Mouse (Mus musculus): ENCODE measurements around the gene Cwc22. TPM values are rescaled to one million over a fixed set of nuclear protein-coding genes. Genes with fewer than 3 reads are reported as not detected.

Gene Cwc22
- polyA plus RNA-seq, 1 experiment: 4.9 TPM

DNA sequence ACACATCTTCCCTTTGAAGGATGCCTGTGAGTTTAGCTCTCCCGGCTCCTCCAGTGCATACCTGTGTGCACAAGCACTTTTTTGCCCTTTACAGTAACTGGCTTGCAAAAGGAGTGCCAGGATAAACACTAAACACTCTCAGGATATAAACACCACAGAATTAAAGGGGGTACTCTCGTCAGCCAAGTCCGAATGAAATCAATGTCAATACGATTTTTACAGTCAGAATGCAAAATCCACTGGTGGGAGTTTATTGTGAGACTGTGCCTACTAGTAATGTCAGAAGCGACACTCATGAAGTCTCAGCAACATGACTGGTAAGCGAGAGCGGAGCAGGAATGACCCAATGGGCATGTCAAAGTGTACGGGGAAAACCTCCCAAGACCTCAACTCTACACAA lies 52.7 kb downstream of the Cwc22 start:
- Histone ChIP-seq H3K9me3 (ENCODE audit: control insufficient read depth, low read length) (peaks cover 3% of the 10 kb centered on the region; the same call in 1 of the 2 replicates), H3K4me3 (replicated peaks) (no peak overlapping the region), H3K4me1 (ENCODE audit: control insufficient read depth) (no peaks in the 10 kb centered on the region), H3K36me3 (ENCODE audit: control insufficient read depth) (peaks cover 58% of the 10 kb centered on the region), H3K27me3 (ENCODE audit: control insufficient read depth) (no peaks in the 10 kb centered on the region)
- no peak; the same call in 2 of the 3 replicates for TF ChIP-seq TAL1 (IDR thresholded peaks at IDR 0.05; ENCODE audit: low read length)
- TF ChIP-seq GATA1 (IDR thresholded peaks at IDR 0.05; ENCODE audit: low read length): no peak

DNA sequence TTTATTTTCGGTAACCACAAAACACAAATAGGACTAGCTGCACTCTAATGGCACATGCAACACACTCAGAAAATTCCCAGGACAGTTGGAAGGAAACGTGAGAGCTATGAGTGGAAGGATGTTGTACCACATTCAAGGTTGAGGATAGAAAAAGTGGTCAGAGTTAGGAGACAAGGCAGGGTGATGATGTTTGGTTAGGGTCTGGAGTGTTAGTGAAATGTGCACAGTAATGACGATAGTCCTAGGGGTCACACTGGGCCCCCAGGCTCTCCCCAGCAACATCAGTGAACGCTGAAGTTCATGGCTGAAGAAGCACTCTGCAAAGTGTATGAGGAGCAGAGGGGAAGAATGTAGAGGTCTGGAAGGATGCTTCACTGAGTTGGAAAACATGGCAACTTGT lies 53.6 kb downstream of the Cwc22 start:
- no peaks in the 10 kb centered on the region for H3K27me3 ChIP-seq (ENCODE audit: control insufficient read depth)
- H3K4me3 ChIP-seq (replicated peaks): no peak overlapping the region
- peaks cover 3% of the 10 kb centered on the region; the same call in 1 of the 2 replicates for H3K9me3 ChIP-seq (ENCODE audit: control insufficient read depth, low read length)
- TF ChIP-seq TAL1 (IDR thresholded peaks at IDR 0.05; ENCODE audit: low read length) (peak; percentile 4; the same call in 1 of the 3 replicates), GATA1 (IDR thresholded peaks at IDR 0.05; ENCODE audit: low read length) (0 out of 2 replicates have a peak, but pooled peaks have one; percentile 29)
- peaks cover 49% of the 10 kb centered on the region for H3K36me3 ChIP-seq (ENCODE audit: control insufficient read depth)
- H3K4me1 ChIP-seq (ENCODE audit: control insufficient read depth): no peaks in the 10 kb centered on the region

DNA sequence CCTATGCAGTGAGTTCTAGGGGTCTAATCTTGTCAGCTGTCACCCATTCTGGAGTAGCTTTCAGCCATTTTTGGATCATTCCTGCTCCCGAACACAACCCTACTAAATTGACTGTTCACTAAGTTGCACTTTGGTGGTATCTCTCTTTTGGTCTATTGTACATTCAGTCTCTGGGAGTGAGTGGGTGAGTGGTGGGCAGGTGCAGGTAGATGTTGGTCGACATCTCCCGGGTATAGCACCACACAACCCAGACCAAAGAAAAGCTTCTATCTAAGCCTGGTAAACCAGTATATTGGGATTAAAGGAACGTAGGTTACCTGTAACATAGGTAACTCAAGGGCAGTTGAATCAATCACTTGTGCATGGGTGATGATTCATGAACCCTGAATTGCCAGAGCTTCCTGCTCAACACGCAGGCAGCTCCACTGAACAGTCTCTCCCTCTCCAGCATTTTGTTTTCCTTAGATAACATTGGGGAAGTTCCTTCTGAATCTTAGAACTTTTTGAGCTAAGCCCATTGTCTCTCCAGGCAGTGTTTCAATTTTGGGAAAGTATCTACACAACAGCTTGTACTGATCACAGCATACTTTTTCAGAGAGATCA lies 55.2 kb downstream of the Cwc22 start:
- H3K4me1 ChIP-seq (ENCODE audit: control insufficient read depth): no peaks in the 10 kb centered on the region

DNA sequence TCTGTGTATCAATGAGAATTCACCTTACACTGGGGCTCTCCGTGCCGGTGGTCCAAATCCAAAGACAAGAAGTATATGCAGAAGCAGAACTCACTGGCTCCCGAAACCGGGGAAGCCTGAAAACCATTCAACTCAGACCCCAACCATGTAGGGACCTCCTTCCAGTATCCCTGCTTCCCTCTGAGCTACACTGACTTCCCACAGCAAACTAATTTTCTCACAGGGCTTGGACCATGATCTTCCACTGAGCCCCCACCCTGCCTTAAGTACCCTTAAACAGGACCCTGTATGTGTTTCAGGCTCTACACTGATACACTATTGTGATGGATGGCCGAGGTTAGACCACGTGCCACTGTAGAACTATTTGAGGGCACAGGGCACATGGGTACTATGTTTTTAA lies 56.2 kb downstream of the Cwc22 start:
- H3K27me3 ChIP-seq (ENCODE audit: control insufficient read depth): no peaks in the 10 kb centered on the region
- no peak overlapping the region for H3K4me3 ChIP-seq (replicated peaks)
- TF ChIP-seq TAL1 (IDR thresholded peaks at IDR 0.05; ENCODE audit: low read length) (peak; percentile 2; the same call in 2 of the 3 replicates), GATA1 (IDR thresholded peaks at IDR 0.05; ENCODE audit: low read length) (no peak)
- peaks cover 26% of the 10 kb centered on the region for H3K36me3 ChIP-seq (ENCODE audit: control insufficient read depth)
- no peaks in the 10 kb centered on the region for H3K4me1 ChIP-seq (ENCODE audit: control insufficient read depth)
- H3K9me3 ChIP-seq (ENCODE audit: control insufficient read depth, low read length): peaks cover 3% of the 10 kb centered on the region; the same call in 1 of the 2 replicates

More for the DNA sequence above, 55.2 kb downstream of the Cwc22 start:
- Histone ChIP-seq H3K9me3 (ENCODE audit: control insufficient read depth, low read length) (peaks cover 3% of the 10 kb centered on the region; the same call in 1 of the 2 replicates), H3K36me3 (ENCODE audit: control insufficient read depth) (peaks cover 33% of the 10 kb centered on the region), H3K4me3 (replicated peaks) (no peak overlapping the region), H3K27me3 (ENCODE audit: control insufficient read depth) (no peaks in the 10 kb centered on the region)
- TF ChIP-seq TAL1 (IDR thresholded peaks at IDR 0.05; ENCODE audit: low read length) (no peak), GATA1 (IDR thresholded peaks at IDR 0.05; ENCODE audit: low read length) (peak; percentile 36; the same call in 1 of the 2 replicates)

DNA sequence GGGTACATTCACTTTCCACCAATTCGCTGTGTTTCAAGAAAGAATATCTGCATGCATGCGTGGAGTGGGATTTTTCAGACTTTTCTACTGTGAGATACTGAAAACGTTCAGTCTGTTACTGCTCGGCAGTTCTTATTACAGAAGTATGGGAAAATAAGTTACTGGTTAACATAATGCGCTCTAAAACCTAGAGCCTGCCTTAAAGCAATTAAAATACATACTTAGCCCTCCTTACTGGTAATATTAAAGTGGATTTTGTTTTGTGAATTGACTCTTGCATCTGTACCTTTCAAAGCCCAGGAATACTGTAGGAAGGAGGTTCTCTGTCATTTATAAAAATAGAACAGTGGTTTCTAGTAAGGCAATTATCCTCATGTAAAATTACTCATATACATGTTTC lies 56.8 kb downstream of the Cwc22 start:
- TF ChIP-seq TAL1 (IDR thresholded peaks at IDR 0.05; ENCODE audit: low read length) (no peak), GATA1 (IDR thresholded peaks at IDR 0.05; ENCODE audit: low read length) (no peak; the same call in 1 of the 2 replicates)
- no peaks in the 10 kb centered on the region for H3K27me3 ChIP-seq (ENCODE audit: control insufficient read depth)
- H3K36me3 ChIP-seq (ENCODE audit: control insufficient read depth): peaks cover 21% of the 10 kb centered on the region

DNA sequence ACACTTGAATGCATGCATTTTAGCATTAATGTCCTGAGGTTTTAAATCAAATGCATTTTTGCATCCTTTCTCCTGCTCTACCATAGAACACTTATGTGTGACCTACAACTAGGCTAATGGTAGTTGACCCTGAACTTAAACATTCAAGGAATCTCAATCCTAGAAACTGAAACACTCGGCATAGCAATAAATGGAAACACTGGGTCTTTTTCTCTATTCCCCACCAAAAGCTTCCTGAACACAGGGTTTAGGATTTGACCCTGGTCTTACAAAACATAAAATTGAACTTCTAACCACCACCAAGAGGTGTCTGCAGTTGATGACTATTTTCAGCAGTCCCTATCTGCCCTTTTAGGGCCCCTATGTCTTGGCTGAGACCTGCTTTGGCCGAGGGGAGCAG lies 57.3 kb downstream of the Cwc22 start:
- Histone ChIP-seq H3K4me1 (ENCODE audit: control insufficient read depth) (no peaks in the 10 kb centered on the region), H3K36me3 (ENCODE audit: control insufficient read depth) (peaks cover 16% of the 10 kb centered on the region), H3K4me3 (replicated peaks) (no peak overlapping the region), H3K27me3 (ENCODE audit: control insufficient read depth) (no peaks in the 10 kb centered on the region), H3K9me3 (ENCODE audit: control insufficient read depth, low read length) (peaks cover 3% of the 10 kb centered on the region; the same call in 1 of the 2 replicates)
- peak; percentile 21; the same call in 1 of the 2 replicates for TF ChIP-seq GATA1 (IDR thresholded peaks at IDR 0.05; ENCODE audit: low read length)
- no peak for TF ChIP-seq TAL1 (IDR thresholded peaks at IDR 0.05; ENCODE audit: low read length)

More for the DNA sequence above, 56.8 kb downstream of the Cwc22 start:
- Histone ChIP-seq H3K9me3 (ENCODE audit: control insufficient read depth, low read length) (peaks cover 3% of the 10 kb centered on the region; the same call in 1 of the 2 replicates), H3K4me1 (ENCODE audit: control insufficient read depth) (no peaks in the 10 kb centered on the region), H3K4me3 (replicated peaks) (no peak overlapping the region)

DNA sequence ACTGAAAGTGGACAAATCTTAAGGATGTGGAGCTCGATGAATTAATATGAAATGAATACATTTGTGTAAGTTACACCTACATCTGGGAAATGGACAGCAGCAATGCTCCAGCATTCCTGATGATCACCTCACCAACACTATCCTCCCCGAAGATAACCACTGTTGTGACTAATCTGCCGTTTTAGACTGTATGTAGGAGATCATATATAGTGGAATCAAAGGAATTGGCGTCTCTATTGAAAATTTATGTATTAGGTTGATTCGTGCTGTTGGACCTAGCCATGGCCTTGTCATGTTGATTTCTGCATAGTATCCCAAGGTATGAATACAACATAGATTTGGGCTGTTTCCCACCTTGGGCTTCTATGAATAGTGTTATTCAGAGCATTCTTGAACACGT lies 58.1 kb downstream of the Cwc22 start:
- Histone ChIP-seq H3K4me3 (replicated peaks) (no peak overlapping the region), H3K36me3 (ENCODE audit: control insufficient read depth) (peaks cover 9% of the 10 kb centered on the region; the same call in 1 of the 2 replicates), H3K4me1 (ENCODE audit: control insufficient read depth) (no peaks in the 10 kb centered on the region), H3K27me3 (ENCODE audit: control insufficient read depth) (no peaks in the 10 kb centered on the region), H3K9me3 (ENCODE audit: control insufficient read depth, low read length) (peaks cover 5% of the 10 kb centered on the region; the same call in 1 of the 2 replicates)
- TF ChIP-seq TAL1 (IDR thresholded peaks at IDR 0.05; ENCODE audit: low read length) (no peak; the same call in 2 of the 3 replicates), GATA1 (IDR thresholded peaks at IDR 0.05; ENCODE audit: low read length) (no peak)

DNA sequence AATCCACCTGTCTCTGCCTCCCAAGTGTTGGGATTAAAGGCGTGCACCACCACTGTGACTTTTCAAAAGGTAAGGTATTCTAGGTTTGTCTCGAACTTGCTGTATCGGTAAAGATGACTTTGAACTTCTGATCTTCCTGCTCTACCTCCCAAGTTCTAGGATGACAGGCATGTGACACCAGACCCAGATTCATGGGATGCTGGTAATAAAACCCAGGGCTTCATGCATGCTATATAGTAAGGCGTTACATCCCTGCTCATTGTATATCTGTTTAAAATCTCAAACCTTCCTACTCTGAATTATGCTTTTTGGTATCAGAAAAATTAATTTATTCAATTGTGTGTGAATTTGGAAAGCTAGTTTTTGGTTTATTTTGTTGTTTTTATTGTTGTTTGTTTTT lies 59.0 kb downstream of the Cwc22 start:
- H3K4me3 ChIP-seq (replicated peaks): no peak overlapping the region
- H3K27me3 ChIP-seq (ENCODE audit: control insufficient read depth): no peaks in the 10 kb centered on the region
- TF ChIP-seq TAL1 (IDR thresholded peaks at IDR 0.05; ENCODE audit: low read length) (no peak), GATA1 (IDR thresholded peaks at IDR 0.05; ENCODE audit: low read length) (no peak)
- peaks cover 5% of the 10 kb centered on the region; the same call in 1 of the 2 replicates for H3K9me3 ChIP-seq (ENCODE audit: control insufficient read depth, low read length)
- H3K36me3 ChIP-seq (ENCODE audit: control insufficient read depth): no peaks in the 10 kb centered on the region; the same call in 1 of the 2 replicates
- H3K4me1 ChIP-seq (ENCODE audit: control insufficient read depth): no peaks in the 10 kb centered on the region

DNA sequence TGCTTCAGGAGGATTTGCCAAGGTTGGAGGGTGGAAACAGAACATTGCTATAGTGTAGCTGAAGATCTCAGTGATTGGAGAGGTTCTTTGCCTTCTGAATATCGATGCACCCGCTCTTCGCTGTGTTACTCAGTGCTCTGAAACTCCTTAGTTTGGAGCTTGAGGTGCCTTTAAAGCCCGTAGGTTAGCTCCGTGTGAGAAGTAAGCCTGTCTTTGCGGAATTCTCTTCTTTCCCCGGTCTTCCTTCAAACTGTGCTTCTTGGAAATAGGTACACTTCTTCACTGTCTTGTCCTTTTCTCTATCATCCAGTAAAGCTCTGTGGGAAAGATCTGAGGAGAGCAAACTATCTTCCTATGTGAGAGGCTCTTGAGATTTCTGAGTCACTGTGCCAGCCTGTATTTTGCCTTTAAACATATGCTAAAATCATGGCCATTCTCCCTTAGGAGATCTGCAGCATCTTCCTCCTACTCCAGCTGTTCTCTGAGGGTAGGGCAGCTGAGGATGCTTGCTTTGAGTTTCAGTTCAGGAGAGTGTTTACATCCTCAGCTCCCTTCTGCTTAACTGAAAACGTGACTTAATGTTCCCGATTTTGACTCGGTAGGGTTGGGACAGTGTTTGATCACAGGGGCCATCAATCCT lies 60.6 kb downstream of the Cwc22 start:
- no peaks in the 10 kb centered on the region for H3K4me1 ChIP-seq (ENCODE audit: control insufficient read depth)
- peak; percentile 2; the same call in 1 of the 2 replicates for TF ChIP-seq GATA1 (IDR thresholded peaks at IDR 0.05; ENCODE audit: low read length)
- 0 out of 3 replicates have a peak, but pooled peaks have one; percentile 16 for TF ChIP-seq TAL1 (IDR thresholded peaks at IDR 0.05; ENCODE audit: low read length)
- H3K4me3 ChIP-seq (replicated peaks): no peak overlapping the region
- peaks cover 2% of the 10 kb centered on the region; the same call in 1 of the 2 replicates for H3K9me3 ChIP-seq (ENCODE audit: control insufficient read depth, low read length)
- H3K36me3 ChIP-seq (ENCODE audit: control insufficient read depth): no peaks in the 10 kb centered on the region; the same call in 1 of the 2 replicates
- no peaks in the 10 kb centered on the region for H3K27me3 ChIP-seq (ENCODE audit: control insufficient read depth)

All from erythroblast, embryonic 14.5 days (primary cell).